Mouse (Mus musculus): ENCODE results near the gene Cyp2w1.

- TF ChIP-seq POLR2A (IDR thresholded peaks at IDR 0.05; ENCODE audit: borderline replicate concordance, extremely low read depth, low read depth, low read length) = no peak
- peak; percentile 78 for TF ChIP-seq CTCF (IDR thresholded peaks at IDR 0.05; ENCODE audit: insufficient read depth, low read length)
Measured at GRCm38 (mm10) chr5:139358653-139359052, 6.2 kb downstream of the Cyp2w1 start.

Measured in lung, adult 2 months (tissue).